Mouse (Mus musculus): ENCODE measurements around the gene Snrnp48.

DNA sequence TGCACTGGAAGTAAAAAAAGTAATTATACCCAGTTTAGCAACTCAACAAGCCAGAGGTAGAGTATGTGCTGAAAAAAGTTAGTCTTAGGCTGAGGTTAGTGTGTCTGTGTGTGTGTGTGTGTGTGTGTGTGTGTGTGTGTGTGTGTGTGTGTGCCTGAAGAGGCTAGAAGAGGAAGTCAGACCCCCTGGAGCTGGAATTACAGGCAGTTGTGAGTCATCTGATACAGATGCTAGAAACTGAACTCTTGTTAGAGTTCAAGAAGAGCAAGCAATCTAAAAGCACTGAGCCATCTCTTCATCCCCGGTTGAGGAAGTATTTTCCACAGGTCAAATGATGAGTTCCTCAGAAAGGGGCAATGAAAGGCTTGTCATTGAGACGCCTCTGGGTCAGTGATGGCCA, 54.2 kb downstream of the Snrnp48 start:
- TF ChIP-seq CTCF (IDR thresholded peaks at IDR 0.05; ENCODE audit: insufficient read depth, low read length), result no peak
- TF ChIP-seq POLR2A (IDR thresholded peaks at IDR 0.05; ENCODE audit: borderline replicate concordance, extremely low read depth, low read depth, low read length), result no peak

All from lung, adult 2 months (tissue).